Mouse (Mus musculus): ENCODE data around the gene Sergef. TPM values are rescaled to one million over a fixed set of nuclear protein-coding genes. Genes with fewer than 3 reads are reported as not detected.

The Sergef gene
- polyA plus RNA-seq, 1 experiment from 2014 or later, result 50.6 TPM

- Histone ChIP-seq H3K27me3 (replicated peaks; ENCODE audit: control insufficient read depth, insufficient read depth, low read length) (peaks cover 13% of the 10 kb centered on the region), H3K27ac (ENCODE audit: low read depth, low read length) (no peak overlapping the region)
- WGBS, result 47% methylated on average over 4 of the region's 4 CpGs
Measured at GRCm38 (mm10) chr7:46398612-46399011, 241.0 kb downstream of the Sergef start.

GRCm38 (mm10) chr7:46397732-46398333 lies 241.8 kb downstream of the Sergef start:
- no peaks in the 10 kb centered on the region for H3K9me3 ChIP-seq (ENCODE audit: control insufficient read depth, low read length)
- H3K4me3 ChIP-seq (ENCODE audit: low read length), result peak overlapping the region; percentile 89
- H3K4me1 ChIP-seq (ENCODE audit: control insufficient read depth, insufficient read depth, low read depth, low read length), result peaks cover 43% of the 10 kb centered on the region
- WGBS, result 7% methylated on average over 70 of the region's 70 CpGs
- peak overlapping the region; percentile 83 for H3K4me2 ChIP-seq (ENCODE audit: low read length)
- H3K27me3 ChIP-seq (replicated peaks; ENCODE audit: control insufficient read depth, insufficient read depth, low read length), result peaks cover 13% of the 10 kb centered on the region
- ATAC-seq, result no peak
- H3K9ac ChIP-seq (ENCODE audit: low read depth, low read length), result peak overlapping the region; percentile 97
- no peaks in the 10 kb centered on the region for H3K36me3 ChIP-seq (ENCODE audit: control insufficient read depth, insufficient read depth, low read length)
- H3K27ac ChIP-seq (ENCODE audit: low read depth, low read length), result peak overlapping the region; percentile 88

More at GRCm38 (mm10) chr7:46398612-46399011, 241.0 kb downstream of the Sergef start:
- Histone ChIP-seq H3K9ac (ENCODE audit: low read depth, low read length) (peak overlapping the region; percentile 97; the same call in 1 of the 2 replicates), H3K9me3 (ENCODE audit: control insufficient read depth, low read length) (no peaks in the 10 kb centered on the region), H3K4me3 (ENCODE audit: low read length) (peak overlapping the region; percentile 89), H3K4me2 (ENCODE audit: low read length) (peak overlapping the region; percentile 83), H3K4me1 (ENCODE audit: control insufficient read depth, insufficient read depth, low read depth, low read length) (peaks cover 43% of the 10 kb centered on the region), H3K36me3 (ENCODE audit: control insufficient read depth, insufficient read depth, low read length) (no peaks in the 10 kb centered on the region)
- ATAC-seq, result no peak

- under 1% methylated on average over 61 of the region's 64 CpGs for WGBS
- Histone ChIP-seq H3K4me2 (ENCODE audit: low read length) (peak overlapping the region; percentile 83), H3K36me3 (ENCODE audit: control insufficient read depth, insufficient read depth, low read length) (no peaks in the 10 kb centered on the region), H3K4me1 (ENCODE audit: control insufficient read depth, insufficient read depth, low read depth, low read length) (peaks cover 42% of the 10 kb centered on the region), H3K27me3 (replicated peaks; ENCODE audit: control insufficient read depth, insufficient read depth, low read length) (peaks cover 13% of the 10 kb centered on the region), H3K4me3 (ENCODE audit: low read length) (peak overlapping the region; percentile 89), H3K27ac (ENCODE audit: low read depth, low read length) (peak overlapping the region; percentile 88), H3K9ac (ENCODE audit: low read depth, low read length) (peak overlapping the region; percentile 97), H3K9me3 (ENCODE audit: control insufficient read depth, low read length) (no peaks in the 10 kb centered on the region)
- ATAC-seq, result peak; percentile 52
Measured at GRCm38 (mm10) chr7:46396928-46397731, 242.5 kb downstream of the Sergef start.

- WGBS, result under 1% methylated on average over 65 of the region's 93 CpGs
- H3K27ac ChIP-seq (ENCODE audit: low read depth, low read length), result peak within 1 kb of the TSS; percentile 88
- peaks cover 35% of the 10 kb centered on the region for H3K4me1 ChIP-seq (ENCODE audit: control insufficient read depth, insufficient read depth, low read depth, low read length)
Measured at GRCm38 (mm10) chr7:46396231-46396927, 243.2 kb downstream of the Sergef start, which contains the start of gene Kcnc1. Gene Kcnc1 (plus strand): TSS chr7:46396497.

GRCm38 (mm10) chr7:46395571-46395970 lies 244.0 kb downstream of the Sergef start:
- no peaks in the 10 kb centered on the region for H3K9me3 ChIP-seq (ENCODE audit: control insufficient read depth, low read length)
- no peak overlapping the region for H3K27ac ChIP-seq (ENCODE audit: low read depth, low read length)
- no peak for ATAC-seq
- 41% methylated on average over 6 of the region's 6 CpGs for WGBS
- H3K4me2 ChIP-seq (ENCODE audit: low read length), result peak overlapping the region; percentile 83
- H3K4me3 ChIP-seq (ENCODE audit: low read length), result peak overlapping the region; percentile 89
- H3K9ac ChIP-seq (ENCODE audit: low read depth, low read length), result peak overlapping the region; percentile 97; the same call in 1 of the 2 replicates
- H3K4me1 ChIP-seq (ENCODE audit: control insufficient read depth, insufficient read depth, low read depth, low read length), result peaks cover 31% of the 10 kb centered on the region
- peaks cover 13% of the 10 kb centered on the region for H3K27me3 ChIP-seq (replicated peaks; ENCODE audit: control insufficient read depth, insufficient read depth, low read length)
- H3K36me3 ChIP-seq (ENCODE audit: control insufficient read depth, insufficient read depth, low read length), result no peaks in the 10 kb centered on the region

More at GRCm38 (mm10) chr7:46396231-46396927, 243.2 kb downstream of the Sergef start, which contains the start of gene Kcnc1:
- Histone ChIP-seq H3K4me3 (ENCODE audit: low read length) (peak within 1 kb of the TSS; percentile 89), H3K9me3 (ENCODE audit: control insufficient read depth, low read length) (no peaks in the 10 kb centered on the region), H3K4me2 (ENCODE audit: low read length) (peak within 1 kb of the TSS; percentile 83), H3K36me3 (ENCODE audit: control insufficient read depth, insufficient read depth, low read length) (no peaks in the 10 kb centered on the region), H3K27me3 (replicated peaks; ENCODE audit: control insufficient read depth, insufficient read depth, low read length) (peaks cover 13% of the 10 kb centered on the region), H3K9ac (ENCODE audit: low read depth, low read length) (peak within 1 kb of the TSS; percentile 97)
- peak; percentile 71 for ATAC-seq

GRCm38 (mm10) chr7:46394933-46395332 lies 244.7 kb downstream of the Sergef start:
- peaks cover 13% of the 10 kb centered on the region for H3K27me3 ChIP-seq (replicated peaks; ENCODE audit: control insufficient read depth, insufficient read depth, low read length)
- no peak overlapping the region for H3K4me2 ChIP-seq (ENCODE audit: low read length)
- no peak overlapping the region for H3K4me3 ChIP-seq (ENCODE audit: low read length)
- peaks cover 26% of the 10 kb centered on the region for H3K4me1 ChIP-seq (ENCODE audit: control insufficient read depth, insufficient read depth, low read depth, low read length)
- no peak overlapping the region for H3K27ac ChIP-seq (ENCODE audit: low read depth, low read length)
- H3K36me3 ChIP-seq (ENCODE audit: control insufficient read depth, insufficient read depth, low read length), result no peaks in the 10 kb centered on the region
- no peak for ATAC-seq
- H3K9me3 ChIP-seq (ENCODE audit: control insufficient read depth, low read length), result no peaks in the 10 kb centered on the region
- no peak overlapping the region for H3K9ac ChIP-seq (ENCODE audit: low read depth, low read length)
- WGBS, result 70% methylated on average over 4 of the region's 4 CpGs

GRCm38 (mm10) chr7:46393718-46394511 lies 245.7 kb downstream of the Sergef start:
- no peak overlapping the region for H3K4me2 ChIP-seq (ENCODE audit: low read length)
- H3K4me3 ChIP-seq (ENCODE audit: low read length), result no peak overlapping the region
- no peaks in the 10 kb centered on the region for H3K36me3 ChIP-seq (ENCODE audit: control insufficient read depth, insufficient read depth, low read length)
- H3K9me3 ChIP-seq (ENCODE audit: control insufficient read depth, low read length), result no peaks in the 10 kb centered on the region
- WGBS, result 47% methylated on average over 11 of the region's 12 CpGs
- H3K27me3 ChIP-seq (replicated peaks; ENCODE audit: control insufficient read depth, insufficient read depth, low read length), result peaks cover 13% of the 10 kb centered on the region
- no peak overlapping the region for H3K27ac ChIP-seq (ENCODE audit: low read depth, low read length)
- peaks cover 15% of the 10 kb centered on the region for H3K4me1 ChIP-seq (ENCODE audit: control insufficient read depth, insufficient read depth, low read depth, low read length)
- no peak for ATAC-seq
- H3K9ac ChIP-seq (ENCODE audit: low read depth, low read length), result no peak overlapping the region
